Mouse (Mus musculus): Measurements from ENCODE around the gene Rreb1. TPM values are rescaled to one million over a fixed set of nuclear protein-coding genes. Genes with fewer than 3 reads are reported as not detected.

The Rreb1 gene
- polyA plus RNA-seq, 1 experiment from 2014 or later = 2.8 TPM

DNA sequence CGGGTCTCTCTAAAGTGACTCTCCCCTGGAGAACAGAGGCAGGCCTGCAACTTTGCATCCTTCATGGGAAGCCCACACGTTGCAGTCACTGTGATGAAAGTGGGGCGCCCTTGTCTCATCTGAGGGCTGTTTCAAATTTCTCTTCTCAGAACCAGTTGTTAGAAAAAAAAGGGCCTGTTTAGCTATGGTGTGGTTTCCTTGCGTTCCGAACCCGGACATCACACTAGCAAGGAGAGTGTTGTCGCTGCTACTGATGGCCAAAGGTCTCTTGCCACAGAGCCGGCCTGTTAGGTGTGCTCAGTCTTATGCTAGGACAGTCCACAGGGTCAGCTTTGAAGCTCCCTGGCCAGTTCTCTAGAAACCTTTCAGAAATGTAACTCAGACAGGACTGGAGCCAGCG, 80.3 kb downstream of the Rreb1 start:
- no peak for ATAC-seq (ENCODE audit: low FRiP score, low read depth)
- H3K4me3 ChIP-seq = peak overlapping the region; percentile 53
- 0 out of 2 replicates have a peak overlapping the region, but pooled peaks have one; percentile 56 for H3K9ac ChIP-seq
- H3K27me3 ChIP-seq = peaks cover 2% of the 10 kb centered on the region; the same call in 1 of the 2 replicates
- peak overlapping the region; percentile 88 for H3K4me2 ChIP-seq
- H3K4me1 ChIP-seq (replicated peaks) = peaks cover 38% of the 10 kb centered on the region
- H3K27ac ChIP-seq (replicated peaks) = no peak overlapping the region; the same call in 1 of the 2 replicates
- H3K9me3 ChIP-seq = no peaks in the 10 kb centered on the region
- 38% methylated on average over 9 of the region's 9 CpGs for WGBS
- no peaks in the 10 kb centered on the region for H3K36me3 ChIP-seq

DNA sequence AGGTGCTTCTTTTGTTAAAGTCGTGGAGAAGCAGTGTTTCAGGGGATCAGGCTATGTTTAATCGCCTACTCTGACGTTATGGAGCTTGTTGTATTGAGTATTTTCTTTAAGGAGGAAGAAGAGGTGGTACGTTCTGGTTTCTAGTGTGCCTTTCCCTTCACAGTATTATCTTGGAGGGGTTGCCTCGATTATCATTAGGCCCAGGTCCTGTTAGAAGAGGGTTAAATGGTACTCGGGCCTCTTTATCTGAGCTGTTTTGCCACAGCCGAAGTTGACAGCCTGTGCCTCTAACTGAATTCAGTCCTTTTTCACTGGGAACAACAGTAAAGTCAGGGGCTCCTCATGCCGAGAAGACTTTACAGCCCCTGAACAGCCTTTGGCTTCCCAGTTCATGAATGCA, 81.6 kb downstream of the Rreb1 start:
- ATAC-seq (ENCODE audit: low FRiP score, low read depth) = no peak
- Histone ChIP-seq H3K4me2 (no peak overlapping the region), H3K27ac (replicated peaks) (no peak overlapping the region), H3K4me3 (no peak overlapping the region), H3K27me3 (peaks cover 2% of the 10 kb centered on the region; the same call in 1 of the 2 replicates), H3K4me1 (replicated peaks) (peaks cover 29% of the 10 kb centered on the region), H3K36me3 (no peaks in the 10 kb centered on the region), H3K9me3 (no peaks in the 10 kb centered on the region), H3K9ac (no peak overlapping the region)
- 68% methylated on average over 8 of the region's 8 CpGs for WGBS

- H3K36me3 ChIP-seq = no peaks in the 10 kb centered on the region
- no peak overlapping the region for H3K27ac ChIP-seq (replicated peaks)
- peaks cover 29% of the 10 kb centered on the region for H3K4me1 ChIP-seq (replicated peaks)
- no peak for ATAC-seq (ENCODE audit: low FRiP score, low read depth)
- H3K9me3 ChIP-seq = no peaks in the 10 kb centered on the region
- no peak overlapping the region for H3K9ac ChIP-seq
- H3K27me3 ChIP-seq = peaks cover 2% of the 10 kb centered on the region; the same call in 1 of the 2 replicates
- H3K4me2 ChIP-seq = no peak overlapping the region
- no peak overlapping the region for H3K4me3 ChIP-seq
- WGBS = 88% methylated on average over 3 of the region's 3 CpGs
Measured at GRCm38 (mm10) chr13:37860204-37860603, 82.0 kb downstream of the Rreb1 start.

- Histone ChIP-seq H3K4me1 (replicated peaks) (peaks cover 29% of the 10 kb centered on the region), H3K4me2 (no peak overlapping the region), H3K36me3 (no peaks in the 10 kb centered on the region), H3K9me3 (no peaks in the 10 kb centered on the region), H3K27ac (replicated peaks) (no peak overlapping the region), H3K9ac (no peak overlapping the region), H3K27me3 (peaks cover under 1% of the 10 kb centered on the region; the same call in 1 of the 2 replicates), H3K4me3 (no peak overlapping the region)
- no peak for ATAC-seq (ENCODE audit: low FRiP score, low read depth)
- 92% methylated on average over 3 of the region's 3 CpGs for WGBS
Measured at GRCm38 (mm10) chr13:37860789-37861188, 82.6 kb downstream of the Rreb1 start.

DNA sequence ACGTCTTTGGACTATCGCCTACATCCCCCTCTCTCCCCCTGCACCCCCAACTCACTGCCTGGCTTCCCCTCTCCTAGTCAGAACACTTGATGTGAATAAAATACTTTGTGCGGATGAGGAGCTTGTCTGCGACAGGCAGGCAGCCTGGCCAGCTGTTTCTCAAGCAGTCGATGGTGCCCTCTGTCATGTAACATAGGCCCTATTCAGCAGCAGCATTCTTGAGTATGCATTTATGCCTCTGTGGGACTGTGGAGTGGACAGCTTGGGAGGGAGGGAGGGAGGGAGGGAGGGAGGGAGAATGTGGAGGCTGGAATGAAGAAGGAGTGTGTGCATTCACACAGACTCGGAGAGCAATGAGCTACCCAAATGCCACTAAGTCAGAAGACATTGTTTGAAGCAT, 84.3 kb downstream of the Rreb1 start:
- peak; percentile 44; the same call in 1 of the 2 replicates for ATAC-seq (ENCODE audit: low FRiP score, low read depth)
- Histone ChIP-seq H3K4me1 (replicated peaks) (peaks cover 34% of the 10 kb centered on the region), H3K9me3 (no peaks in the 10 kb centered on the region), H3K4me2 (no peak overlapping the region), H3K27ac (replicated peaks) (no peak overlapping the region), H3K9ac (no peak overlapping the region), H3K27me3 (no peaks in the 10 kb centered on the region; the same call in 1 of the 2 replicates), H3K36me3 (no peaks in the 10 kb centered on the region), H3K4me3 (no peak overlapping the region)
- 15% methylated on average over 6 of the region's 6 CpGs for WGBS

- ATAC-seq (ENCODE audit: low FRiP score, low read depth) = no peak
- Histone ChIP-seq H3K27ac (replicated peaks) (no peak overlapping the region), H3K9ac (no peak overlapping the region)
Measured at GRCm38 (mm10) chr13:37863643-37864042, 85.4 kb downstream of the Rreb1 start.

GRCm38 (mm10) chr13:37864697-37865096, 86.5 kb downstream of the Rreb1 start:
- no peak for ATAC-seq (ENCODE audit: low FRiP score, low read depth)
- no peaks in the 10 kb centered on the region for H3K9me3 ChIP-seq
- H3K27me3 ChIP-seq = no peaks in the 10 kb centered on the region
- H3K4me2 ChIP-seq = no peak overlapping the region
- 100% methylated on average over 1 of the region's 1 CpGs for WGBS
- H3K9ac ChIP-seq = no peak overlapping the region
- no peaks in the 10 kb centered on the region for H3K36me3 ChIP-seq
- H3K4me1 ChIP-seq (replicated peaks) = peaks cover 23% of the 10 kb centered on the region
- no peak overlapping the region for H3K27ac ChIP-seq (replicated peaks)
- H3K4me3 ChIP-seq = no peak overlapping the region

More at GRCm38 (mm10) chr13:37863643-37864042, 85.4 kb downstream of the Rreb1 start:
- Histone ChIP-seq H3K36me3 (no peaks in the 10 kb centered on the region), H3K4me2 (no peak overlapping the region), H3K27me3 (no peaks in the 10 kb centered on the region; the same call in 1 of the 2 replicates), H3K4me3 (no peak overlapping the region), H3K4me1 (replicated peaks) (peaks cover 26% of the 10 kb centered on the region), H3K9me3 (no peaks in the 10 kb centered on the region)
- 87% methylated on average over 5 of the region's 5 CpGs for WGBS

DNA sequence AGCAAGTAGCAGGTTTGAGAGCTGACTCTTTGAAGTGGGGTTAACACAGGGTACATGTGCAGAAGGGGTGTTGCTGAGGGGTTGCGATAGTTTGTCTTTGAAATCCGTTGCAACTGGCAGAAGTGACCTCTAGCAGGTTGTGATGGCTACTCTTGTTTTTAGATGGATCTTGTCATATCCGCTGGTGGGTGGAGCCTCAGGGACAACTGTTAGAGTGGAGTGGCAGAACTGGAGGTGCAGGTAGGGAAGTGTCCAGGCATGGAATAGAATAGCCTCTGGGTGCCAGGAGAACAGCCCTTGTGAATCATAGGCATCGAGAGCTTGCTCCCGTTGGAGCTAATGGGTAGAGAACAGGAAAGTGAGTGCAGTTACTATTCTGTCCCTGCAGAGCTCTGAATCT, 88.1 kb downstream of the Rreb1 start:
- 75% methylated on average over 5 of the region's 5 CpGs for WGBS
- no peak for ATAC-seq (ENCODE audit: low FRiP score, low read depth)
- H3K9me3 ChIP-seq = no peaks in the 10 kb centered on the region
- H3K4me1 ChIP-seq (replicated peaks) = peaks cover 23% of the 10 kb centered on the region
- no peak overlapping the region for H3K9ac ChIP-seq
- H3K36me3 ChIP-seq = no peaks in the 10 kb centered on the region
- no peak overlapping the region for H3K4me3 ChIP-seq
- H3K4me2 ChIP-seq = no peak overlapping the region
- no peaks in the 10 kb centered on the region for H3K27me3 ChIP-seq
- no peak overlapping the region for H3K27ac ChIP-seq (replicated peaks)

DNA sequence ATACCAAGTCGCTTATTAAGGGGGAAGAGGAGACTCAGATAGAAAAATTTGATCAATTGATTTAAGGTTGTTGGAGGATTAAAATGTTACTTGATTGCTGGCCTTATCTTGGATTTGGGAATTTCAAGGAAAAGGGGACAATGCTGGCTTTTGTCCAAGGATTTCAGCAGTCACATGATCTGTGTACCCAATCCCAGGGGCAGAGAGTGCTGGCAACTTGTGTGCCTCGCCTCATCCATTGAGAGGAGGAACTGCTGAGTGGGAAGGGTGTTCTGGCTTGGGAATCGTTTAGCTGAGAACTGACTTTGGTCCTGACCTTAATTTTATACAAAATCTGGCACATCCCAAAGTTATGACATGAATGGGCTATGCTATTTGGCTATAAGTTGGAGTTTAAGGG, 88.6 kb downstream of the Rreb1 start:
- Histone ChIP-seq H3K27me3 (no peaks in the 10 kb centered on the region), H3K4me2 (no peak overlapping the region), H3K27ac (replicated peaks) (no peak overlapping the region), H3K36me3 (no peaks in the 10 kb centered on the region), H3K9ac (no peak overlapping the region), H3K4me3 (no peak overlapping the region), H3K4me1 (replicated peaks) (peaks cover 22% of the 10 kb centered on the region), H3K9me3 (no peaks in the 10 kb centered on the region)
- ATAC-seq (ENCODE audit: low FRiP score, low read depth) = no peak
- 48% methylated on average over 3 of the region's 3 CpGs for WGBS

GRCm38 (mm10) chr13:37870118-37870908, 92.1 kb downstream of the Rreb1 start:
- Histone ChIP-seq H3K9me3 (no peaks in the 10 kb centered on the region), H3K36me3 (no peaks in the 10 kb centered on the region), H3K4me3 (no peak overlapping the region), H3K9ac (no peak overlapping the region), H3K4me2 (no peak overlapping the region), H3K4me1 (replicated peaks) (peaks cover 13% of the 10 kb centered on the region), H3K27me3 (no peaks in the 10 kb centered on the region), H3K27ac (replicated peaks) (no peak overlapping the region)
- WGBS = 83% methylated on average over 12 of the region's 12 CpGs
- no peak for ATAC-seq (ENCODE audit: low FRiP score, low read depth)

DNA sequence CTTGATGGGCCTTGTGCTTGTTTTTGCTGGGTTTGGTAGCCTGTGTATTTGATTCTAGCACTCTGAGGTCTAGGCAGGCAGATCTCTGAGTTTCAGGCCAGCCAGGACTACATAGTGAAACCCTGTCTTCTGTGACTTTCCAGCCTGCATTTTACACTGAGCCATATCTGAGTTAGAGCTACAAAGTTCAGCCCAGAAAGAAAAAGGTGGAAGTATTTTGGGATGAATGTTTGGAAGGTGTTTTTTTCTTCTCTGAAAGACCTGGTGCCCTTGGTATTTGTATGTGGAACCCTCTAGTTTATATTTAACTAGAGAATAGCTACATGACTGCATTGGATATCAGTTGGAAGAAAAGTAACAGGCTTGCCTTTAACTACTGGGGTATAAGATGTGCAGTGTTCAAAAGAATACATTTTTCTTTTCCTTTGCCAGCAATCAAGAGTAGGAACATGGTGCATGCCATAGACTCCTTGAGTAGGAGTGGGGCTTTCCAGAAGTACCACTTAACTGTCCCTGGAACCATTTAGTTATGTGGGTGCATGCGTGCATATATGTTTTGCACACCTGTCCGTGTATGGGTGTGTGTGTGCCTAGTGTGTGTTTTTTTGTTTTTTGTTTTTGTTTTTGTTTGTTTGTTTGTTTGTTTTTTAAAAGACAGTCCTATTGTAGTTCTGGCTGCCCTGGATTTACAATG, 94.1 kb downstream of the Rreb1 start:
- no peak overlapping the region for H3K9ac ChIP-seq
- H3K4me1 ChIP-seq (replicated peaks) = peaks cover 2% of the 10 kb centered on the region
- H3K27me3 ChIP-seq = no peaks in the 10 kb centered on the region
- 95% methylated on average over 2 of the region's 2 CpGs for WGBS
- no peak overlapping the region for H3K27ac ChIP-seq (replicated peaks)
- ATAC-seq (ENCODE audit: low FRiP score, low read depth) = no peak
- H3K36me3 ChIP-seq = no peaks in the 10 kb centered on the region
- H3K4me3 ChIP-seq = no peak overlapping the region
- H3K9me3 ChIP-seq = no peaks in the 10 kb centered on the region
- no peak overlapping the region for H3K4me2 ChIP-seq

DNA sequence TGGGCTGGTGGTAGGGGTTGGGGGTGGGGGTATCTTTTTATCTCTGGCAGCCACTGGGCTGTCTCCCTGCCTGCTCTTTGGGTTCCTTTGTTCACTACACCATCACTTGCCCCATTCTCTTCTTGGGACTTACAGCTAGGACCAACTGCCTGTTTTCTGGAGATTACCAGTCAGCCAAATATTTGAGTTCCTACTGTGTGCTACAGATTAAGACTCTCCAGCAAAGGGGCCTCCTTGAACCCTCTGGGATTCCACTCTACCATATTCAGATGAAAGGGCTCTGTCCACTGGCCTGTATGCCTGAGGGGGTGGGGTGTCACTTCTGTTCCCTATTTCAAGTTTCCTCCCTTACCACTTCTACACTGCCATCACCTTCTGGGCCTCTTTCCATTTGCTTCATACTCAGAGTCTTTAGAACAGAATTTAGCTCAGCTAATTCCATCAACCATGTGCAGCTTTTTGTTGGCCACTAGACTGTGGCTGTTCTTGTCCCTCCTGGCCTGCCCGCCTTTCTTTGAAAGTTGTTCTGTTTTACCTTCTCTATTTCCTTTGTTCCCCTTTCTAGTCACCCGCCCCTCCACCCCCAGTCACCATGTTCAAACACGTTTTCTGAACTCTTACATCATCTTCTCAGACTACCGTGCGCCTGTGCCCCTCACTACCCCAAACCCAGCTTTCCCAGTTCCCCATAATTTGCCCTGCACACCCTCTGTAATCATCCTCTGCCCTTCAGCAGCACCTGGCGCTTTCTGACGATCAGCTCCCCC, 95.1 kb downstream of the Rreb1 start:
- Histone ChIP-seq H3K9me3 (no peaks in the 10 kb centered on the region), H3K9ac (no peak overlapping the region), H3K36me3 (no peaks in the 10 kb centered on the region), H3K4me3 (no peak overlapping the region), H3K27me3 (no peaks in the 10 kb centered on the region), H3K4me1 (replicated peaks) (no peaks in the 10 kb centered on the region), H3K4me2 (no peak overlapping the region), H3K27ac (replicated peaks) (no peak overlapping the region)
- no peak for ATAC-seq (ENCODE audit: low FRiP score, low read depth)
- 84% methylated on average over 7 of the region's 7 CpGs for WGBS
